Mouse (Mus musculus): ENCODE measurements at regions not wholly inside any gene's neighbourhood (a gene's known extent, or its start where the extent isn't known, plus 50 kb on each side); places are given as distances from the start of the nearest gene placed in this dataset.

DNA sequence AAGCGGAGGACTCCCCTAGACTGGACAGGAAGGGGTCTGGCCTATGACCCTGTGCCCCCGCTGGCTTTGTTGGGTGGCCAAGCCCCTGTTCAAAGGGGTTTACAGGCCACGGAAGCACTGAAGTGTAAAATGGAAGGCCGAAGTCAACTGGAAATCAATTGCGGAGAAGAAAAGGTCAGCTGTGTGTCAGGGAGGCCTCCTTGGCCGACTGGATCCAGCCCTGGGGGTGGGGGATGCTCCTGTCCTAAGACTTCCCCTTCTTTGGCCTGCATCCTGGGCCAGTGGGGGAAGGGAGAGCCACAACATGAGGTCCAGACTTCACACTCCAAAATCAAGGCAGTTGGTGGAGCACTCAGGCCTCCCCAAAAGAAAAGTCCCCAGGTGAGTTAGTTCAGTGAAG lies 66.4 kb upstream of the Ret start:
- TF ChIP-seq EP300 (IDR thresholded peaks at IDR 0.05; ENCODE audit: low read depth) (no peak), CTCF (IDR thresholded peaks at IDR 0.05; ENCODE audit: low read depth) (no peak)

All from liver, embryonic 14.5 days (tissue).